Mouse (Mus musculus) heart, embryonic 16.5 days (tissue): ENCODE measurements around the gene Cacfd1. TPM values are rescaled to one million over a fixed set of nuclear protein-coding genes. Genes with fewer than 3 reads are reported as not detected.

Experiments
- ATAC-seq: fragments of 200-750 bp; cut with Nextera tagmentation; replicated peaks from 2 replicates; pipeline ENCODE4 v1.8.0; 2017; ENCODE audit warnings: moderate number of reproducible peaks; ENCODE audit not compliant: insufficient read depth, low FRiP score; ENCODE audit errors: extremely low read depth
- H3K27ac ChIP-seq: fragments of 300-500 bp; sonication (generic); 2 replicates; pipeline ENCODE4 v1.5.1; 2014; ENCODE audit warnings: mild to moderate bottlenecking, low read length, control low read depth, moderate library complexity
- H3K27me3 ChIP-seq: fragments of 300-500 bp; sonication (generic); 2 replicates; pipeline ENCODE4 v1.6.1; 2014; ENCODE audit warnings: low read length, mixed read lengths; ENCODE audit not compliant: control insufficient read depth, insufficient read depth
- H3K36me3 ChIP-seq: fragments of 300-500 bp; sonication (generic); 2 replicates; pipeline ENCODE4 v1.6.1; 2014; ENCODE audit not compliant: control insufficient read depth, insufficient read depth
- H3K4me1 ChIP-seq: fragments of 300-500 bp; sonication (generic); 2 replicates; pipeline ENCODE4 v1.6.1; 2014; ENCODE audit warnings: low read length, mixed read lengths; ENCODE audit not compliant: control insufficient read depth, insufficient read depth
- H3K4me2 ChIP-seq: fragments of 300-500 bp; sonication (generic); 2 replicates; pipeline ENCODE4 v1.6.1; 2014; ENCODE audit warnings: low read depth, mild to moderate bottlenecking, control low read depth, low read length
- H3K4me3 ChIP-seq: fragments of 300-500 bp; sonication (generic); 2 replicates; pipeline ENCODE4 v1.5.1; 2014; ENCODE audit warnings: mild to moderate bottlenecking, control low read depth, low read length
- H3K9ac ChIP-seq: fragments of 300-500 bp; sonication (generic); 2 replicates; pipeline ENCODE4 v1.6.1; 2014; ENCODE audit warnings: low read length, control low read depth
- H3K9me3 ChIP-seq: fragments of 300-500 bp; sonication (generic); replicated peaks from 2 replicates; pipeline ENCODE4 v1.6.1; 2016; ENCODE audit warnings: low read length; ENCODE audit not compliant: control insufficient read depth
- WGBS: fragments of 180-500 bp; shearing (Covaris S2); extraction: QIAGEN DNeasy Blood & Tissue Kit; methylation state at CpG from one replicate; pipeline ENCODE4 v1.1.7; 2014; 5-methylcytosine and 5-hydroxymethylcytosine counted together
- polyA plus RNA-seq: library from polyadenylated mRNA; unstranded; fragments of >200 nt; fragmentation: Nextera tagmentation; extraction: Ambion mirVana; gene quantifications from 2 replicates; pipeline ENCODE4 v1.2.1, GENCODE M21; 2015

Gene Cacfd1
- polyA plus RNA-seq, 1 experiment from 2014 or later, result 41.4 TPM

GRCm38 (mm10) chr2:27036003-27036402, 26.3 kb downstream of the Cacfd1 start:
- 62% methylated on average over 3 of the region's 3 CpGs for WGBS
- ATAC-seq, result no peak
- Histone ChIP-seq H3K9ac (no peak overlapping the region), H3K4me2 (no peak overlapping the region), H3K4me3 (no peak overlapping the region), H3K9me3 (no peaks in the 10 kb centered on the region), H3K36me3 (no peaks in the 10 kb centered on the region), H3K27ac (no peak overlapping the region), H3K4me1 (no peaks in the 10 kb centered on the region), H3K27me3 (no peaks in the 10 kb centered on the region)

- Histone ChIP-seq H3K4me1 (no peaks in the 10 kb centered on the region), H3K4me2 (no peak overlapping the region), H3K36me3 (no peaks in the 10 kb centered on the region), H3K9ac (no peak overlapping the region), H3K27me3 (no peaks in the 10 kb centered on the region), H3K9me3 (no peaks in the 10 kb centered on the region), H3K4me3 (no peak overlapping the region), H3K27ac (no peak overlapping the region)
- no peak for ATAC-seq
- WGBS, result 53% methylated on average over 4 of the region's 4 CpGs
These were observed 27.3 kb downstream of the Cacfd1 start for GRCm38 (mm10) chr2:27037008-27037407.

- H3K36me3 ChIP-seq, result no peaks in the 10 kb centered on the region
- no peak overlapping the region for H3K9ac ChIP-seq
- ATAC-seq, result no peak
- no peaks in the 10 kb centered on the region for H3K27me3 ChIP-seq
- no peak overlapping the region for H3K4me3 ChIP-seq
- no peak overlapping the region for H3K4me2 ChIP-seq
- 0% methylated on average over 3 of the region's 3 CpGs for WGBS
- no peaks in the 10 kb centered on the region for H3K4me1 ChIP-seq
- H3K27ac ChIP-seq, result no peak overlapping the region
- no peaks in the 10 kb centered on the region for H3K9me3 ChIP-seq
These were observed 28.9 kb downstream of the Cacfd1 start for GRCm38 (mm10) chr2:27038596-27038995.

- WGBS, result 0% methylated on average over 1 of the region's 1 CpGs
- no peak for ATAC-seq
- Histone ChIP-seq H3K27ac (no peak overlapping the region), H3K4me2 (no peak overlapping the region), H3K4me3 (no peak overlapping the region), H3K27me3 (no peaks in the 10 kb centered on the region), H3K9me3 (no peaks in the 10 kb centered on the region), H3K9ac (no peak overlapping the region), H3K4me1 (no peaks in the 10 kb centered on the region), H3K36me3 (no peaks in the 10 kb centered on the region)
These were observed 29.6 kb downstream of the Cacfd1 start for GRCm38 (mm10) chr2:27039286-27039685.

GRCm38 (mm10) chr2:27042131-27042844, 32.6 kb downstream of the Cacfd1 start:
- Histone ChIP-seq H3K36me3 (no peaks in the 10 kb centered on the region), H3K9me3 (no peaks in the 10 kb centered on the region), H3K4me2 (no peak overlapping the region), H3K27me3 (no peaks in the 10 kb centered on the region), H3K9ac (no peak overlapping the region), H3K4me1 (no peaks in the 10 kb centered on the region), H3K4me3 (no peak overlapping the region), H3K27ac (no peak overlapping the region)
- WGBS, result 64% methylated on average over 8 of the region's 8 CpGs
- ATAC-seq, result no peak

GRCm38 (mm10) chr2:27043461-27043860, 33.7 kb downstream of the Cacfd1 start:
- H3K4me1 ChIP-seq, result no peaks in the 10 kb centered on the region
- WGBS, result 15% methylated on average over 3 of the region's 3 CpGs
- peak; percentile 85 for ATAC-seq
- no peak overlapping the region for H3K27ac ChIP-seq
- H3K9ac ChIP-seq, result no peak overlapping the region
- H3K4me3 ChIP-seq, result no peak overlapping the region
- H3K36me3 ChIP-seq, result no peaks in the 10 kb centered on the region
- no peaks in the 10 kb centered on the region for H3K9me3 ChIP-seq
- no peak overlapping the region for H3K4me2 ChIP-seq
- no peaks in the 10 kb centered on the region for H3K27me3 ChIP-seq

GRCm38 (mm10) chr2:27044166-27044565, 34.4 kb downstream of the Cacfd1 start:
- no peaks in the 10 kb centered on the region for H3K36me3 ChIP-seq
- H3K27ac ChIP-seq, result no peak overlapping the region
- no peaks in the 10 kb centered on the region for H3K27me3 ChIP-seq
- no peak overlapping the region for H3K4me3 ChIP-seq
- H3K9me3 ChIP-seq, result no peaks in the 10 kb centered on the region
- ATAC-seq, result no peak
- H3K9ac ChIP-seq, result no peak overlapping the region
- no peaks in the 10 kb centered on the region for H3K4me1 ChIP-seq
- WGBS, result 67% methylated on average over 4 of the region's 4 CpGs
- no peak overlapping the region for H3K4me2 ChIP-seq

- H3K27me3 ChIP-seq, result no peaks in the 10 kb centered on the region
- no peak overlapping the region for H3K4me2 ChIP-seq
- H3K4me1 ChIP-seq, result no peaks in the 10 kb centered on the region
- 83% methylated on average over 3 of the region's 3 CpGs for WGBS
- no peaks in the 10 kb centered on the region for H3K9me3 ChIP-seq
- H3K4me3 ChIP-seq, result no peak overlapping the region
- H3K27ac ChIP-seq, result no peak overlapping the region
- no peak for ATAC-seq
- H3K9ac ChIP-seq, result no peak overlapping the region
- H3K36me3 ChIP-seq, result no peaks in the 10 kb centered on the region
These were observed 34.9 kb downstream of the Cacfd1 start for GRCm38 (mm10) chr2:27044641-27045040.

GRCm38 (mm10) chr2:27045979-27046770, 36.4 kb downstream of the Cacfd1 start:
- H3K4me2 ChIP-seq, result no peak overlapping the region
- H3K27me3 ChIP-seq, result no peaks in the 10 kb centered on the region
- no peak overlapping the region for H3K4me3 ChIP-seq
- H3K9ac ChIP-seq, result no peak overlapping the region
- no peaks in the 10 kb centered on the region for H3K9me3 ChIP-seq
- ATAC-seq, result peak; percentile 26; the same call in 1 of the 2 replicates
- no peak overlapping the region for H3K27ac ChIP-seq
- no peaks in the 10 kb centered on the region for H3K4me1 ChIP-seq
- WGBS, result 66% methylated on average over 8 of the region's 8 CpGs
- no peaks in the 10 kb centered on the region for H3K36me3 ChIP-seq
